In genomic region chr2:34519525-34519924, GRCm38 (mm10) we compare ENCODE assay signal across 9 mouse cellular contexts.
DNase-seq lines count a peak whose midpoint lies in the region; ATAC-seq and TF ChIP-seq lines count a peak whose summit lies in the region.
"Had no signal": no experiment of that assay in that cellular context is flagged by ENCODE, and none has a peak within 500 bp of the region (broad histone marks: within the 10 kb centered on the region; RNA-seq: fewer than 3 reads in every experiment).

No protein-coding gene starts in this region.

- no peaks in the 10 kb centered on the region for H3K4me1 ChIP-seq in lung, postnatal 0 days (ENCODE audit: insufficient read depth, low read depth, low read length)
- H3K4me1 ChIP-seq: heart, embryonic 15.5 days had no signal

- WGBS in lung, postnatal 0 days, result 52% methylated on average over 6 of the region's 6 CpGs

- no peak overlapping the region for H3K27ac ChIP-seq in lung, postnatal 0 days (ENCODE audit: low read length)
- H3K27ac ChIP-seq: heart, embryonic 15.5 days had no signal

- peak; percentile 46 to 53 for DNase-seq in cerebellum, postnatal 10 days
- DNase-seq in cerebellum, adult 11 months, result no peak
- DNase-seq in testis, postnatal 10 days (ENCODE audit: low spot score), result peak; percentile 66
- no peak for DNase-seq in testis, postnatal 14 days (ENCODE audit: low spot score)
- DNase-seq in embryo, embryonic 11 days, result peak; percentile 67
- peak; percentile 56 to 76 for DNase-seq in kidney, postnatal 25 days
- DNase-seq in lung, postnatal 0 days (ENCODE audit: low spot score), result peak; percentile 68
- DNase-seq in right cerebral cortex, postnatal 4 days, result peak; percentile 52

- H3K27me3 ChIP-seq in lung, postnatal 0 days (replicated peaks; ENCODE audit: insufficient read depth, low read length), result no peaks in the 10 kb centered on the region
- H3K27me3 ChIP-seq: heart, embryonic 15.5 days had no signal

- TF ChIP-seq CTCF in lung, postnatal 0 days (IDR thresholded peaks at IDR 0.05), result peak; percentile 80

- ATAC-seq in lung, postnatal 0 days, result peak; percentile 37; the same call in 1 of the 2 replicates

- H3K9ac ChIP-seq in lung, postnatal 0 days (replicated peaks; ENCODE audit: low read depth), result no peak overlapping the region
- H3K9ac ChIP-seq: heart, embryonic 15.5 days had no signal

- no peaks in the 10 kb centered on the region for H3K36me3 ChIP-seq in lung, postnatal 0 days (ENCODE audit: insufficient read depth, low read length)
- H3K36me3 ChIP-seq: heart, embryonic 15.5 days had no signal

- no peak for TF ChIP-seq EP300 in lung, postnatal 0 days (IDR thresholded peaks at IDR 0.05)

- no peak overlapping the region for H3K4me3 ChIP-seq in lung, postnatal 0 days (ENCODE audit: low read depth, low read length)
- H3K4me3 ChIP-seq: heart, embryonic 15.5 days had no signal

- H3K9me3 ChIP-seq in lung, postnatal 0 days (ENCODE audit: low read length), result no peaks in the 10 kb centered on the region
- H3K9me3 ChIP-seq: heart, embryonic 15.5 days had no signal

- H3K4me2 ChIP-seq in lung, postnatal 0 days (replicated peaks; ENCODE audit: low read depth, low read length), result no peak overlapping the region
- H3K4me2 ChIP-seq: heart, embryonic 15.5 days had no signal

Comparison
In these comparisons a context has a peak if more than half of its experiments do, and no peak if none do; other contexts are left out.
1. DNase-seq: peak in cerebellum, postnatal 10 days (2 of 2), testis, postnatal 10 days (single experiment), embryo, embryonic 11 days (single experiment), kidney, postnatal 25 days (2 of 2), lung, postnatal 0 days (single experiment) and right cerebral cortex, postnatal 4 days (single experiment); none in cerebellum, adult 11 months (single experiment) and testis, postnatal 14 days (single experiment).